Mouse (Mus musculus): ENCODE measurements around the gene Snrpa.
"Not testable (repeated sequence)": the region's sequence is repeated elsewhere in the genome, so short reads cannot be mapped to it uniquely, and the experiment has no call there.

Snrpa gene

DNA sequence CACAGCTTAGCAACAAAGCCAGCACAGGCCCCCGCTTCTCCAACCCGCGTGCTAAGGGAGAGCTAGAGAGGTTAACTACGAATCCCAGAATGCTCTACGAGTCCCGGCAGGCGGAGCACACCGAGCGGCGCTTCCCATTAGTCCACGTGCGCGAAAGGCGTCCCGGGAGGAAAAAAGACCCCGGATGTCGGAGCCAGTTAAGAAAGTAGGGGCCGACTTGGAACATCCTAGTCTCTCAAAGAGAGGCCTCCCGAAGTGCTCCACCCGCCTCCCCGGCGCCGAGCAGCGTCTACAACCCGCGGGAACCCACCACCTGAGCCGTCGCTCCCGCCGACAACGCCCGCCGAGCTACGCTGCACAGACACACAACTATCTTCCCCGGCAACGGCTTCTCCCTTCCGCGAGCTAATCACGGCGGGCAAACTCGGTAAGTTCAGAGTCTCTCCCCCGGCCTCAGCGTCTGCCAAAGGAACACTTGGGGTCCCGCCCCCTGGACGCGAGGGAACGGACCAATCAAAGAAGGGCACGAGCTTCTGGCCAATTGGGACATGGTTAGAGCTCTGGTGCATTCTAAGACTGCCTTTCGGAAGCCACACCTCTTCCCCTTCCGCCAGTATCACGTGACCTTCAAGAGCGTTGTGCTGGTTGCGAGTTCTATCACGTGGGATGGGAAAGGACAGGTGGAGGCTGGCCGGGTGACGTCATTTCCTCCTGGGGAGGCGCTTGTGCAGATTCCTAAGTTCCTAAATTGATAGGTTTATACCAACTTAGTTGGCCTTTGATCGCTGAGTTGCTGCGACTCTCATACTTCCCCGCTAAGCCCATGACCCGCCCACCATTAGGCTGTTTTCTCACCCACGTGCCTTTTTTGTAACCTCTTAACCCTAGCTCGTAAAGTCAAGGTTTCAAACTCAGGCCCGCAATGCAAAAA lies at the start of gene Snrpa, which contains the start of gene BC024978:
Gene Snrpa, minus strand, starts transcription at position 591 of the 931 bp plus-strand sequence.
Gene BC024978, plus strand, starts transcription at position 101 of the 931 bp plus-strand sequence.
- in situ Hi-C loops (cut with MboI, MseI): loop anchor here (25.0 kb wide), 1 partner anchor 1459 kb away; no protein-coding TSS in a partner anchor

- in situ Hi-C loops (cut with MboI, MseI): not testable (repeated sequence)
Measured at GRCm38 (mm10) chr7:27244088-27244487, 48.0 kb upstream of the Snrpa start.

- in situ Hi-C loops (cut with MboI, MseI): no loop called here
Measured at GRCm38 (mm10) chr7:27243211-27243610, 47.1 kb upstream of the Snrpa start.

DNA sequence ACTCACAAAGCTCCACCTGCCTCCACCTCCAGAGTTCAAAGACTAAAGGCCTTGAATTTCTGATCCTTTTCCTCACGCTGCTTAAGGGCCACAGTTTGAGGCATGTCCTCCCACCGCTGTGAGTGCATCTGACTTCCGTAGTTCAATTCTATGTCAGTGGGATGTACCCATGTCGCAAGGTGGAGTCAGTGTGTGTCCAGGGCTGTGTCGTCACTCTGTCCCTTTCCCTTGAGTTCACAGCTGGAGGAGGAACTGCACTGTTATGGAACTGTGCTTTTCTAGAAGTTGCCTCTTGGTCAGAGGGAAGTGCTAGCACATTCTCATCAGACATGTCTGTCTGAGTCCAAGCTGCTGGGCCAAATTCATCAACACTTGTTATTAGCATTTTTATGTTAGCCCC lies 42.5 kb upstream of the Snrpa start:
- in situ Hi-C loops (cut with MboI, MseI): no loop called here

GRCm38 (mm10) chr7:27237527-27237926 lies 41.5 kb upstream of the Snrpa start:
- in situ Hi-C loops (cut with MboI, MseI): no loop called here

DNA sequence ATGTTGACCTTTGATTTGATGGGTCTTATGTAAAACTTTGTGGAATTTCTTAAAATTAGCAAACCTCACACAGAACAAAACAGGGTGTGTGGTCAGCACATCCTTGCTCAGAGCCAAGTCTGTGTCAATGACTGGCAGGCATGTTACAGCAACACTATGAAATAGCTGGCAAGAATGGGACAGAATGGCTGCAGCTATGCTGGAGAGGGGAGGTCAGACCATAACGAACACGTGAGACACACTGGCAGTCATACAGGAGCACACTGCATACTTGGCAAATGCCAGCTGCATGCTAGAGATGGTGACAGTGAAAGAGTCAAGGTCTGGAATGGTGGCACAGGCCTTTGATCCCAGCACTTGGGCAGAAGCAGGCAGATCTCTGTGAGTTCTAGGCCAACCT lies 39.7 kb upstream of the Snrpa start:
- in situ Hi-C loops (cut with MboI, MseI): no loop called here

DNA sequence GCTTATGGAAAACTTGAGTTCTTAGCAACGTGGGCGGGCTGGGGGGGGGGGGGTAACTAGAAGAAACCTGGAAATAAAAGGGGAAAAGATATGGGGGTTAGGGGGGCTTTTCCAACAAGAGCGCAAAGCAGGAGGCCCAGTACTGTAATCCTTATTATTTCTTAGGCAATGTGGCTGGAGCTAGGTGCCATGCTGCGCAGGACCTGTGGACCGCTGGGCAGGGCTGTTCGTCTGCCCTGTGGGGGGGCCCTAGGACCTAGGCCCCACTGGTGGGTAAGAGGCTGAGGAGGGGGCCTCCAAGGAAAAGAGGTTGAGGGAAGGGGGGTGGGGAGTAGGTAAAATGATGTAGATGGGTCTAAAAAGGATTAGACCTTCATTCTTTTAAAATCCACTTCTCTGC lies 37.2 kb upstream of the Snrpa start:
- in situ Hi-C loops (cut with MboI, MseI): no loop called here

- in situ Hi-C loops (cut with MboI, MseI): no loop called here
Measured at GRCm38 (mm10) chr7:27232781-27233281, 36.8 kb upstream of the Snrpa start, which contains the start of gene Coq8b. Gene Coq8b (plus strand): TSS chr7:27233023.

DNA sequence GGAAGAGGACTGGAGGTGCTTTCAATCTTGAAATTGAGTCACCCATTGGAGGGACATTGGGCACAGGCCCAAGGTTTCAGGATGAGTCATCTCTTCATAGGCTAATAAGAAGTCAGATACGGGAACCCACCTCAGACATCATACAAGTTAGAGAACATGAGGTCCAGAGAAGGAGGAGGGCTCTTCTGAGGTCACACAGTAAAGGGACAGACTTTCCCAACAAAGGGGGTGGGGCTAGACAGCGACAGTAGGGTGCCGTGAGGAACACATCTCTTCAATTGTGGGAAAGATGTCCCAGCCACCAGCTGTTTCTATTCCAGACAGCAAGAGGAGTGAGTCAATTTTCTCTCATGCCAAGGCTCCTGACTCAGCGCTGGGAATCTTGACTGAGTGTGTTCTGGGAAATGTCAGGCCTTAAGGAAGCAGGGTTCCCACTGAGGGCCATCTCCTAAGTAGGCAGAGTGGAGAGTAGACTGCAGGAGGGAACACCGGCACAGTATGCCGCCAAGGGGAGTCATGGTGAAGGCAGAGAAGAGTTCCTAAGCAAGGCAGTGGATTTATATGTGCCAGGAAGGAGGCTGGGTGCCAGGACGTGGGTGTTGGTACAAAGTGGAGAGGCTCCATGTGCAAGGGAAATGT lies 35.7 kb upstream of the Snrpa start:
- in situ Hi-C loops (cut with MboI, MseI): no loop called here

GRCm38 (mm10) chr7:27230781-27231180 lies 34.7 kb upstream of the Snrpa start:
- in situ Hi-C loops (cut with MboI, MseI): no loop called here

DNA sequence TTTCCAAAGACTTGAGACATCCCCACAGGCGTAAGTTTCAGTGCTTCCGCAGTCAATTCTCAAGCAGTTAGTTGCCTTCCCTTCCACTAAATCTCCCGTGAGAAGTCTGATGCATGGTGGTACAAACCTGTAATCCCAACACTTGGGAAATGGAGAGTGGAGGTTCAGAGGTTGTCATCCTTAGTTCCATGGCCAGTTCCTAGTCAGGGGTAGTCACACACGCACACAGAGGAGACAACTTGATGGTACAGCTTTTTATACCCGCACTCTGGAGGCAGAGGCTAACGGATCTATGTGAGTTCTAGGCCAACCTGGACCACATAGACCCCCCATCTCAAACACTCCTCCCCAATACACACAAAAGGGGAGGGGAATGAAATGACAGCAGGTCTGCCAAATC lies 32.8 kb upstream of the Snrpa start:
- in situ Hi-C loops (cut with MboI, MseI): no loop called here

DNA sequence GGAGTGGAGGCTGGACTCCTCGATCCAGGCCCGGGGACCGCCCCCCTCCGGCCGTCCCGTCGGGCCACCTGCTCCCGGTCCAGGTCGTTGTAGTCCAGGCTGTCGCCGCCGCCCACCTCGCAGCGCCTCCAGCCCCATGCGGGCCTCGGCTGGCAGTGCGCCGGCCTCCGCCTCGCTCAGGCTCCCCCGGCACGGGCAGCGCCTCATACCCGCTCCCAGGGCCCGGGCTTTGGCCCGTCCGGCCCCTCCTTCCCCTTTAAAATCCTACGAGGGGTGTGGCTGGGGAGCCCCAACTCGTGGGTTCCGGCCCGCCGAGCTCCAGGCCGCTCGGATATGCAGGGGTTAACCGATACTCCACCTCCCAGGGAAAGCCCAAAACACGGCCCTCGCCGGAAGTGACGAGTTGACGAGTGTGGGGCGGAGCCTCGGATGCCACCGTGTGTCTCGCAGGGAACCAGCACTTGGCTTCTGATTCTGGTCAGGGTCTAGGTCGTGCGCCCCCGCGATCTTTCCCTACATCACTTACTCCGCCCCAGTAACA lies 32.3 kb upstream of the Snrpa start, which contains the start of gene Itpkc:
Gene Itpkc, minus strand, starts transcription at position 381 of the 541 bp plus-strand sequence.
- in situ Hi-C loops (cut with MboI, MseI): no loop called here

GRCm38 (mm10) chr7:27227676-27228075 lies 31.6 kb upstream of the Snrpa start:
- in situ Hi-C loops (cut with MboI, MseI): no loop called here

DNA sequence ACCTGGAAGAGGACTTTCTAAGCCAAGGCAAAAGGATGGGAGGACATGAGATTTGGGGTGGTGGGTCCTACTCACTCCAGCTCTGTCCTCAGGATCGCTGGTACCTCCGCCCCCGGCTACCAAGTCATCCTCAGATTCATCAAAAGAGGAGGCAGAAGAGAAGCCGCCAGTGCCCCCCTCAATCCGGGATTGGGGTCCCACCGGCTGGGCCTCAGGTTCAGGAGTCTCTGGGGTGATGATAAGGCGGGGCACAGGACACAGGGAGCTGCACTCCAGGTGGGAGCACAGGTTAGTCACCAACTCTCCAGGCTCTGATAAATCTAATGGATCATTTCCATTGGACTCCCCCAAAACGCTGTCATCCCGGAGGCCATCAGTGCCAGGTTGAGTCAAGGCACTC lies 31.2 kb upstream of the Snrpa start:
- in situ Hi-C loops (cut with MboI, MseI): no loop called here

GRCm38 (mm10) chr7:27224877-27225575 lies 29.0 kb upstream of the Snrpa start:
- in situ Hi-C loops (cut with MboI, MseI): no loop called here

- in situ Hi-C loops (cut with MboI, MseI): no loop called here
Measured at GRCm38 (mm10) chr7:27222538-27222937, 26.5 kb upstream of the Snrpa start.

DNA sequence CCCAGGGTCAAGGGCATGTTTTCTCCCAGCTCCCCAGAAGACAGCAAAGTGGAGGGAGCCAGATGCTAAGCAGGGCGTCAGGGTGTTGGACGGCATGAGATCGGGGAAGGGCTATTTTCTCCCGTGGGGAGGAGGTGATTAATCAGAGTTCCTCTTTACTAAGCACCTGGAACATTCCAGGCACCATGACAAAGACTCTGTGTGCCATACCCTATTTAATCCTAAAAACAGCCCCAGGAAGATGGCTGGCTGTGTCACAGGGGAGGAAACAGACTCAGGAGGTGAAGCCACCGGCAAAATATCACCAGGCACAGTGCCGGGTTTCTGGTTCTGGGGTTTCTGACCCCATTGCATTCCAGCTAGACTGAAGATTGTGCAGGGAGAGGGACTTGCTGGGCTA lies 25.9 kb upstream of the Snrpa start:
- in situ Hi-C loops (cut with MboI, MseI): no loop called here

GRCm38 (mm10) chr7:27219937-27220336 lies 23.9 kb upstream of the Snrpa start:
- in situ Hi-C loops (cut with MboI, MseI): loop anchor here (10.0 kb wide), 1 partner anchor 1765 kb away; the partner anchor contains the start of genes Eif3k and Map4k1

DNA sequence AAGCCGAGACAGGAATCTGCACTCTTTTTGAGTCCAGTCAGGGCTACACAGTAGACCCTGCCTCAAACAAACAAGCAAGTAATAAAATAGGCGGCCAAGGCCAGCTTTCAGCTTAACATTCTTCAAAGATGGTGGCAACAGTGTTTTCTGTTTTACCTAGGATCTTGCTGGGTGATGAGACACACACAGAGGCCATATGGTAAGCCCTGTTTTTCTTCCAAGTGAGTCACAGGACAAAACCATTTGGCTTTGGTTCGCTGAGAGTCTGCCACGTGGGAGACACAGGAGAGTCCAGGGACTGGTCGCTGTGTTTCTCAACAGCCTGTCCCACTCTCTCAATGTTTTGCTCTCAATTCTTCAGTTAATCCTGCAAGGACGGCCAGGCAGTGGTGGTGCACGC lies 22.5 kb upstream of the Snrpa start:
- in situ Hi-C loops (cut with MboI, MseI): loop anchor here (10.0 kb wide), 1 partner anchor 1766 kb away; the partner anchor contains the start of genes Eif3k and Map4k1

DNA sequence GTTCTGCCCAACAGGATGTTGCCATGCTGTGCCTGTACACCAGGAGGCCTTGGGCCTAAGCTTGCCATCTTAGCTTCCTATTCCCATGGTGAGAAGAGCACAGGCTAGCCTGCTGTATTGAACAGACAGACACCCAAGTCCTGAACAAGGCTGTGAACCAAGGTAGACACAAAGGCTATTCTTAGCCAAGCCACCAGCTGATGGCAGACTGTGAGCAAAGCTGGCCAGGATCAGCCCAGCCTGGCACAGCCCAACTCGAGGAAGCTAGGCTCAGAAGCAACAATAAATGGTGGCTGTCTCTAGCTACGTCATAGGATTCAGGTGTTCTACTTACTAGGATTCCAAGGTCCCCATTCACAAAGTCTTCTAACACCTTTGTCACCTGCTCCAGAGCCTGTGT lies 16.6 kb upstream of the Snrpa start:
- in situ Hi-C loops (cut with MboI, MseI): loop anchor here (10.0 kb wide), 1 partner anchor 1772 kb away; the partner anchor contains the start of genes Eif3k and Map4k1

All from T-helper 1 cell (primary cell).